ENCODE assay signal across 21 mouse cellular contexts in genomic region chr12:112295337-112295941, GRCm38 (mm10).
A peak's percentile ranks its signal among the peaks of the same experiment; 100 is the strongest.
DNase-seq lines count a peak whose midpoint lies in the region; ATAC-seq and TF ChIP-seq lines count a peak whose summit lies in the region.
"Had no signal": no experiment of that assay in that cellular context is flagged by ENCODE, and none has a peak within 500 bp of the region (broad histone marks: within the 10 kb centered on the region; RNA-seq: fewer than 3 reads in every experiment).

No protein-coding gene starts in this region.

- H3K9ac ChIP-seq in kidney, embryonic 14.5 days (ENCODE audit: low read depth, low read length), result no peak overlapping the region
- H3K9ac ChIP-seq in liver, postnatal 0 days (replicated peaks), result no peak overlapping the region
- H3K9ac ChIP-seq in limb, embryonic 14.5 days (ENCODE audit: low read depth, low read length, severe bottlenecking), result no peak overlapping the region
- H3K9ac ChIP-seq: embryonic facial prominence, embryonic 12.5 days; forebrain, embryonic 15.5 days; hindbrain, embryonic 12.5 days had no signal

- 53% methylated on average over 6 of the region's 6 CpGs for WGBS in kidney, embryonic 14.5 days
- 71% methylated on average over 6 of the region's 6 CpGs for WGBS in liver, postnatal 0 days (ENCODE audit: insufficient replicate concordance)
- 72% methylated on average over 6 of the region's 6 CpGs for WGBS in limb, embryonic 14.5 days

- H3K4me1 ChIP-seq in kidney, embryonic 14.5 days (ENCODE audit: control insufficient read depth, insufficient read depth, low read length), result peaks cover 8% of the 10 kb centered on the region; the same call in 1 of the 2 replicates
- no peaks in the 10 kb centered on the region for H3K4me1 ChIP-seq in liver, postnatal 0 days (ENCODE audit: insufficient read depth)
- peaks cover 18% of the 10 kb centered on the region for H3K4me1 ChIP-seq in limb, embryonic 14.5 days (ENCODE audit: control insufficient read depth, insufficient read depth, low read length)

- ATAC-seq in kidney, embryonic 14.5 days (ENCODE audit: low FRiP score, low TSS enrichment), result peak; percentile 61; the same call in 1 of the 2 replicates
- peak; percentile 76 for ATAC-seq in liver, postnatal 0 days
- ATAC-seq in Patski, result no peak
- ATAC-seq in limb, embryonic 14.5 days (ENCODE audit: low FRiP score, low read depth), result peak; percentile 14; the same call in 1 of the 2 replicates
- ATAC-seq: activated CD4-positive, CD25-positive, alpha-beta regulatory T cell, adult 4 months; CD4-positive, CD25-positive, alpha-beta regulatory T cell, adult 4 months; forebrain, embryonic 15.5 days; hindbrain, postnatal 0 days had no signal

- POLR2A ChIA-PET in Patski (lab: Charles Lee), result no interaction called here

- in situ Hi-C loops in Patski (cut with MboI; ENCODE audit: low pct_unique_long_range_greater_than_20kb), result no loop called here

- DNase-seq in kidney, postnatal 14 days, result no peak
- DNase-seq in liver, postnatal 0 days, result no peak
- no peak for DNase-seq in liver
- peak; percentile 22 for DNase-seq in Patski (ENCODE audit: low read depth, low spot score)
- no peak for DNase-seq in limb, embryonic 14.5 days (ENCODE audit: low spot score)
- no peak for DNase-seq in neural tube, embryonic 10.5 days (ENCODE audit: extremely low spot score, low spot score)
- DNase-seq: adrenal gland, adult 2 months; adrenal gland, postnatal 25 days; cerebellum, adult 2 months; cerebellum, postnatal 10 days; gastrocnemius, postnatal 10 days; heart, adult 18-20 months; heart, postnatal 36 days had no signal

- TF ChIP-seq CTCF in liver, postnatal 0 days (IDR thresholded peaks at IDR 0.05; ENCODE audit: low read depth), result no peak
- no peak for TF ChIP-seq CTCF in Patski (IDR thresholded peaks at IDR 0.05)

- no peaks in the 10 kb centered on the region for H3K9me3 ChIP-seq in kidney, embryonic 14.5 days (ENCODE audit: control insufficient read depth, low read length)
- H3K9me3 ChIP-seq in liver, postnatal 0 days (ENCODE audit: low read length), result no peaks in the 10 kb centered on the region
- H3K9me3 ChIP-seq in limb, embryonic 14.5 days (ENCODE audit: control insufficient read depth, low read length), result no peaks in the 10 kb centered on the region
- H3K9me3 ChIP-seq: embryonic facial prominence, embryonic 12.5 days; forebrain, embryonic 15.5 days; hindbrain, embryonic 12.5 days had no signal

- no peak for TF ChIP-seq POLR2A in limb, embryonic 14.5 days (IDR thresholded peaks at IDR 0.05; ENCODE audit: borderline replicate concordance, extremely low read depth, insufficient read depth, insufficient read length)

- H3K27ac ChIP-seq in kidney, embryonic 14.5 days (ENCODE audit: low read depth, low read length), result no peak overlapping the region; the same call in 1 of the 2 replicates
- H3K27ac ChIP-seq in liver, postnatal 0 days (ENCODE audit: low read depth), result no peak overlapping the region
- H3K27ac ChIP-seq in limb, embryonic 14.5 days (replicated peaks; ENCODE audit: low read depth, low read length), result no peak overlapping the region
- H3K27ac ChIP-seq: embryonic facial prominence, embryonic 12.5 days; forebrain, embryonic 15.5 days; hindbrain, embryonic 12.5 days; hindbrain, postnatal 0 days had no signal

- TF ChIP-seq EP300 in liver, postnatal 0 days (IDR thresholded peaks at IDR 0.05; ENCODE audit: low read depth), result no peak

- CTCF ChIA-PET in Patski (lab: Charles Lee), result interaction anchor here (1.6 kb wide), 1 partner anchor 248 kb away, joined by 3 read pairs; no protein-coding TSS in a partner anchor

- peaks cover 4% of the 10 kb centered on the region for H3K27me3 ChIP-seq in kidney, embryonic 14.5 days (ENCODE audit: control insufficient read depth, insufficient read depth, low read length)
- H3K27me3 ChIP-seq in liver, postnatal 0 days (ENCODE audit: insufficient read depth, low read length), result 0 out of 2 replicates have a peak, but pooled peaks cover 2% of the 10 kb centered on the region
- H3K27me3 ChIP-seq in Patski, result no peaks in the 10 kb centered on the region
- no peaks in the 10 kb centered on the region for H3K27me3 ChIP-seq in limb, embryonic 14.5 days (ENCODE audit: control insufficient read depth, insufficient read depth, low read length)
- H3K27me3 ChIP-seq: forebrain, embryonic 15.5 days had no signal

- no peak overlapping the region for H3K4me3 ChIP-seq in kidney, embryonic 14.5 days (ENCODE audit: low read length)
- no peak overlapping the region for H3K4me3 ChIP-seq in liver, postnatal 0 days (ENCODE audit: low read depth, low read length)
- H3K4me3 ChIP-seq in limb, embryonic 14.5 days (replicated peaks; ENCODE audit: low read length), result no peak overlapping the region
- H3K4me3 ChIP-seq: embryonic facial prominence, embryonic 12.5 days; forebrain, embryonic 15.5 days; hindbrain, embryonic 12.5 days had no signal

- H3K4me2 ChIP-seq in kidney, embryonic 14.5 days (replicated peaks; ENCODE audit: low read depth, low read length), result no peak overlapping the region
- H3K4me2 ChIP-seq in liver, postnatal 0 days (ENCODE audit: low read depth, low read length), result no peak overlapping the region
- no peak overlapping the region for H3K4me2 ChIP-seq in limb, embryonic 14.5 days (replicated peaks; ENCODE audit: low read depth, low read length, severe bottlenecking)
- H3K4me2 ChIP-seq: embryonic facial prominence, embryonic 12.5 days; forebrain, embryonic 15.5 days; heart, embryonic 11.5 days; hindbrain, embryonic 12.5 days had no signal

- no peaks in the 10 kb centered on the region for H3K36me3 ChIP-seq in kidney, embryonic 14.5 days (ENCODE audit: control insufficient read depth, insufficient read depth, low read length)
- H3K36me3 ChIP-seq in liver, postnatal 0 days (replicated peaks; ENCODE audit: insufficient read depth, low read length), result no peaks in the 10 kb centered on the region
- no peaks in the 10 kb centered on the region for H3K36me3 ChIP-seq in limb, embryonic 14.5 days (ENCODE audit: control insufficient read depth, insufficient read depth, low read length)
- H3K36me3 ChIP-seq: embryonic facial prominence, embryonic 12.5 days; forebrain, embryonic 15.5 days; hindbrain, embryonic 12.5 days had no signal
